Mouse (Mus musculus) liver, embryonic 16.5 days (tissue): ENCODE results near the gene Nsun7. TPM values are rescaled to one million over a fixed set of nuclear protein-coding genes. Genes with fewer than 3 reads are reported as not detected.

Source experiments
- ATAC-seq: fragments of 200-750 bp; cut with Nextera tagmentation; 2 replicates; pipeline ENCODE4 v1.8.0; 2017; ENCODE audit warnings: low read depth, mild to moderate bottlenecking, moderate number of reproducible peaks, moderate library complexity
- H3K27ac ChIP-seq: fragments of 300-500 bp; sonication (generic); 2 replicates; pipeline ENCODE4 v1.5.1; 2014; ENCODE audit warnings: mild to moderate bottlenecking, low read length
- H3K27me3 ChIP-seq: fragments of 300-500 bp; sonication (generic); 2 replicates; pipeline ENCODE4 v1.6.1; 2014; ENCODE audit warnings: low read depth, low read length, mixed read lengths; ENCODE audit not compliant: control insufficient read depth, insufficient read depth
- H3K36me3 ChIP-seq: fragments of 300-500 bp; sonication (generic); 2 replicates; pipeline ENCODE4 v1.6.1; 2014; ENCODE audit warnings: mild to moderate bottlenecking; ENCODE audit not compliant: control insufficient read depth, insufficient read depth
- H3K4me1 ChIP-seq: fragments of 300-500 bp; sonication (generic); 2 replicates; pipeline ENCODE4 v1.6.1; 2014; ENCODE audit warnings: low read depth, low read length, mixed read lengths; ENCODE audit not compliant: control insufficient read depth
- H3K4me2 ChIP-seq: fragments of 300-500 bp; sonication (generic); 2 replicates; pipeline ENCODE4 v1.6.1; 2014; ENCODE audit warnings: low read depth, low read length, mixed read lengths
- H3K4me3 ChIP-seq: fragments of 300-500 bp; sonication (generic); 2 replicates; pipeline ENCODE4 v1.5.1; 2014; ENCODE audit warnings: low read depth, mild to moderate bottlenecking, low read length
- H3K9ac ChIP-seq: fragments of 300-500 bp; sonication (generic); 2 replicates; pipeline ENCODE4 v1.6.1; 2014; ENCODE audit warnings: low read depth, low read length
- H3K9me3 ChIP-seq: fragments of 300-500 bp; sonication (generic); replicated peaks from 2 replicates; pipeline ENCODE4 v1.6.1; 2016; ENCODE audit warnings: low read length; ENCODE audit not compliant: control insufficient read depth
- WGBS: fragments of 180-500 bp; shearing (Covaris S2); extraction: QIAGEN DNeasy Blood & Tissue Kit; methylation state at CpG from one replicate; pipeline ENCODE4 v1.1.7; 2014; ENCODE audit not compliant: insufficient replicate concordance; 5-methylcytosine and 5-hydroxymethylcytosine counted together
- polyA plus RNA-seq: library from polyadenylated mRNA; unstranded; fragments of >200 nt; fragmentation: Nextera tagmentation; extraction: Ambion mirVana; gene quantifications from 2 replicates; pipeline ENCODE4 v1.2.1, GENCODE M21; 2015

Nsun7 gene
- polyA plus RNA-seq, 1 experiment from 2014 or later, result 0.04 TPM

GRCm38 (mm10) chr5:66346756-66347155, 87.1 kb downstream of the Nsun7 start:
- Histone ChIP-seq H3K27ac (no peak overlapping the region), H3K4me2 (no peak overlapping the region), H3K4me1 (no peaks in the 10 kb centered on the region; the same call in 1 of the 2 replicates), H3K36me3 (no peaks in the 10 kb centered on the region), H3K9ac (no peak overlapping the region), H3K9me3 (no peaks in the 10 kb centered on the region), H3K27me3 (no peaks in the 10 kb centered on the region), H3K4me3 (no peak overlapping the region)
- ATAC-seq, result no peak
- WGBS, result 66% methylated on average over 6 of the region's 6 CpGs

Other genes with a start within 250 kb of the Nsun7 start
- 19.1 and 19.3 TPM in 2 replicates for gene Rbm47, start 86.8 kb upstream of the Nsun7 start, polyA plus RNA-seq